Mouse (Mus musculus): ENCODE measurements around the gene Ireb2.
"Not testable (repeated sequence)": the region's sequence is repeated elsewhere in the genome, so short reads cannot be mapped to it uniquely, and the experiment has no call there.

The Ireb2 gene

GRCm38 (mm10) chr9:54863363-54864281 lies at the start of gene Ireb2:
Gene Ireb2 (plus strand): TSS chr9:54863789.
- peak; percentile 98 for DNase-seq (ENCODE audit: low spot score in 2 of 2)

GRCm38 (mm10) chr9:54816508-54817201 lies 46.9 kb upstream of the Ireb2 start:
- no peak for DNase-seq (ENCODE audit: low spot score in 2 of 2)

DNA sequence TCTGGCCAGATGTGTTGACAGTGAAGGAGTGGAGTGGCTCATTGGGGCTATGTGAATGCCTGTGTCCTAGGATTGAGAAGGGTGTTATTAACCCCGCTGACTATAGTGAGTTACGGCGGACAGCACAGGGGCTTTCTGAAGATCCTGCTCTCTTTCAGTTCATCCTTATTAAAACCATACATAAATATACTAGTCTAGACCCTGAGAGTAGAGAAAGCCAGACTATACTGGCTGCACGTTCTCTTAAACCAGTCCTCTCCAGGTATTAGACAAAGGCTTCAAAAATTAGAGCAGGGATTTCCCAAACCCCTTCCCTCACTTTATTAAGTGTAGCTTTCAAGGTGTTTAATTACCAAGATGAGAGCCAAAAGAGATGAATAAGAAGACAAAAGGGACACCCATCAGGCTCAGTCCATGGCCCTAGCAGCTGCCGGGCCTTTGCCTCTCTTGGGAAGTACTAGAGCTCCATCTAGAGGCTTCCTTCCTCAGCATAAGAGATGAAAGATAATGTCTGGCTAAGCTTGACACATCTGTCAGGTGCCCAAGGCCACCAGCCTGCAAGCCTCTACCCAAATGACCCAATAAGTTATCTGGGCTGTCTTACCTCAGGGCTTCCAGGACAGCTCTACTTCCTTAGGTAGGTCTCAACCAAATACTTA lies 42.0 kb upstream of the Ireb2 start:
- peak in 1 of 2 experiments; percentile 27 for DNase-seq (ENCODE audit: low spot score in 2 of 2)

GRCm38 (mm10) chr9:54829760-54830159 lies 33.8 kb upstream of the Ireb2 start:
- DNase-seq (ENCODE audit: low spot score in 2 of 2), result no peak

DNA sequence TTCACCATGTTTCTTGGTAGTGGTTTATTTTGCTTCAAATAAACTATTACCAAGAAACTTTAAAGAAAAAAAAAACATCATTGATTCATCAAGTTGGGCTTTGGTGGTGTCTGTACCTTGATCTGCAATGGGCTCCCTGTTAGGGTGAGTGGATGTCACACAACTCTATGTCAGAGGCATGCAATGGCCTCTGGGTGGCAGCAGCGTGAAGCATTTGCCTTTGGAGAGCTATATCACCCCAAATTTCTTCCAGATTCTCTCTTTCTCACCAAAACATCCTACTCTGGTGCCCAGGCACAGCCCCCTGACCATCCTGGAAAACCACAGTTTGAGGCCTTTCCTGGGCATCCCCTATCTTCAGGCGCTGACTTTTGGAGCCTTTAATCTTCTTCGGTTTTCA lies 33.0 kb upstream of the Ireb2 start:
- peak; percentile 9 to 13 for DNase-seq (ENCODE audit: low spot score in 2 of 2)

GRCm38 (mm10) chr9:54833831-54834230 lies 29.8 kb upstream of the Ireb2 start:
- DNase-seq (ENCODE audit: low spot score in 2 of 2), result no peak

- DNase-seq (ENCODE audit: low spot score in 2 of 2), result not testable (repeated sequence)
Measured at GRCm38 (mm10) chr9:54835951-54836717, 27.5 kb upstream of the Ireb2 start.

GRCm38 (mm10) chr9:54837835-54838234 lies 25.8 kb upstream of the Ireb2 start:
- DNase-seq (ENCODE audit: low spot score in 2 of 2), result no peak

DNA sequence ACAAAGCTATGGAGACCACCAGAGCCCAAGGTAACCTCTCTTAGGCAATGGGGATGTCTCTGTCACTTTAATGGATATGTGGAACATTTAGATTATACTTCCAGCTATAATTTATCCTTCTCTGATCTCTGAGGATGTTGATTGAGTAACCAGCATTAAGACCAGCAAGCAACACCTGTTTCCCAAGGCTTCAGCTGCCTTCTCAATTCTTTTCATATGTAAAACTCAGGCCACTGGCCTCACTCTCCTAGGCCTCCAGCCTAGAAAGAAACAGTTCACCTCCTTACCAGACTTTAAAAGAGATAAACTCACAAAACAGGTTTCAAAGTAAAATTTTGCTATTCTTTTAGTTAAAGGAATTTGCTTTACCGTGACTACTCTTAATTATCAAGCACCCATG lies 23.4 kb upstream of the Ireb2 start:
- no peak for DNase-seq (ENCODE audit: low spot score in 2 of 2)

- no peak for DNase-seq (ENCODE audit: low spot score in 2 of 2)
Measured at GRCm38 (mm10) chr9:54842311-54842710, 21.3 kb upstream of the Ireb2 start.

DNA sequence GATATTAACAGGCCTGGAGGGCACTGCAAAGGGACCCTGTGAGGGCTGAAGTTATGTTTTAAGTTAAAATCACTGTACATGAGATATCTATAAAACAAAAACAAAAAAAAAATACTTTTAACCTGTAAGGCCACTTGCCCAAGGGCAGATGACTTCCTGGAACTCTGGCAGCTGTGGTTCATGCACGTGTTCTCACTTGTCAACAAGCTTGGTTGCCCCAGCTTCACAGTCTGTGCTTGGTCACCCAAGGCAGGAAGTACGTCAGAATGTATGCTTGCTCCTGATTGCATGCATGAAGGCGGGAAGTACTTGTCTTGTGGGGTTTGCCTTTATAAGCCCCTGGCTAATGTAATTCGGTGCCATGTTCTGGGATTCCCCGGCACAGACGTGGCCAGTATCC lies 19.7 kb upstream of the Ireb2 start:
- DNase-seq (ENCODE audit: low spot score in 2 of 2), result no peak

- no peak for DNase-seq (ENCODE audit: low spot score in 2 of 2)
Measured at GRCm38 (mm10) chr9:54844556-54845176, 18.9 kb upstream of the Ireb2 start.

GRCm38 (mm10) chr9:54848203-54848602 lies 15.4 kb upstream of the Ireb2 start:
- no peak for DNase-seq (ENCODE audit: low spot score in 2 of 2)

DNA sequence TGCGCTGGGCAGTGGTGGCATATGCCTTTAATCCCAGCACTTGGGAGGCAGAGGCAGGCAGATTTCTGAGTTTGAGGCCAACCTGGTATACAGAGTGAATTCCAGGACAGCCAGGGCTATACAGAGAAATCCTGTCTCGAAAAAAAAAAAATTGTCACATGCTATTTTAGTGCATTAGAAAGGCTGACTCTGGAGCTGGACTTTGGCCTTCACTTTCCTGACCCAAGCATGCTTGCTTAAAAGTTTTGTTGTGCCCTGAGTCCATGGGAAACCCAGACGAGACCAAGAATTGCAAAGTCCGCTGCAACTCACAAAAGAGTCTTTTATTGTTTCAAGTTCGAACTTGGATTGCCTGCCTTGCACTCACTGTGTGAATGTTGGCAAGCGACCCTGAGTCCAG lies 10.6 kb upstream of the Ireb2 start:
- DNase-seq (ENCODE audit: low spot score in 2 of 2), result not testable (repeated sequence)

GRCm38 (mm10) chr9:54853619-54854018 lies 10.0 kb upstream of the Ireb2 start:
- DNase-seq (ENCODE audit: low spot score in 2 of 2), result no peak

- no peak for DNase-seq (ENCODE audit: low spot score in 2 of 2)
Measured at GRCm38 (mm10) chr9:54855638-54856037, 8.0 kb upstream of the Ireb2 start.

DNA sequence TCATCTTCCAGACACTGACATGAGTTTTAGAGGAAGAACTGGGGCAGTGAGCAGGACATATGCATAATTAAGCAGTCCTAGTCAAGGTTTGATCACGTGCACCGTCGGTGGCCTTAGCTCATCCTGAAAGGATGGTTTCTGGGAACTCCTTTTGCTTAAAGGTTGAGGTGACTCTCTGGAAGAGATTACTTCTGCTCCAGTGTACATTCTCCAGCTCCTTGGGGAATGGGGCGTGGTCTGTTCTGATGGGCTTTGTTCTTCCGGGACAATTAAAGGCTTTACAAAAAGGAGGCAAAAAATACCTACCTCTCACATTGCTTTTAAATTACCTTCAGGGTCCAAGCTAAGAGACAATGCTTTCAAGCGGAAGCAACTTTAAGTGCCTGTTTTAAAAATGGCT lies 7.5 kb upstream of the Ireb2 start:
- DNase-seq (ENCODE audit: low spot score in 2 of 2), result no peak

DNA sequence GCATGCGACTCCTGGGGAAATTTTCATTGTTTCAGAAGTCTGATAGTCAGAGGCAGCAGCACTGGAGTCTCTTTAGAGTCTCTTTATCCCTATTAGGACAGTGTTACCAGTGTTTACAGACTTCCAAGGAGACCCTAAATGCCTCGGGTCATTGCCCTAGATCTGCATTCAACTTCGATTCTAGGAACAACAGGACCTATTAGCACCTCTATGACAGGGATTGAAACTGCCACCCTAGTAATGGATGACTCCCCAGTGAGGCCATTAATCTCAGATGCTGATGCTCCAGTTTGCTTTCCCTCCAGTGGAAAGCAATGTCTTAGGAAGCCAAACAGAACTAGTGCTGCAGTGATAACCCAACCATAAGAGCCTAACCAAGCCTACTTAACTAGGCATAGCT lies 6.1 kb upstream of the Ireb2 start:
- no peak for DNase-seq (ENCODE audit: low spot score in 2 of 2)

GRCm38 (mm10) chr9:54860526-54860925 lies 3.1 kb upstream of the Ireb2 start:
- DNase-seq (ENCODE audit: low spot score in 2 of 2), result no peak

GRCm38 (mm10) chr9:54878759-54879158 lies 15.2 kb downstream of the Ireb2 start:
- no peak for DNase-seq (ENCODE audit: low spot score in 2 of 2)

GRCm38 (mm10) chr9:54892111-54892510 lies 28.5 kb downstream of the Ireb2 start:
- DNase-seq (ENCODE audit: low spot score in 2 of 2), result no peak

Data from frontal cortex, postnatal 25 days (tissue).